Mouse (Mus musculus) regulatory T cell (primary cell): Measurements from ENCODE around the gene Ccdc162.
"Not testable (repeated sequence)": the region's sequence is repeated elsewhere in the genome, so short reads cannot be mapped to it uniquely, and the experiment has no call there.

Experiments used
- in situ Hi-C: fragments of 300-600 bp; cut with MboI, MseI; formaldehyde crosslinking; loops from one replicate; pipeline ENCODE4 v1.15.1; 2025; ENCODE audit warnings: high pct_unique_total_duplicates

Gene Ccdc162

DNA sequence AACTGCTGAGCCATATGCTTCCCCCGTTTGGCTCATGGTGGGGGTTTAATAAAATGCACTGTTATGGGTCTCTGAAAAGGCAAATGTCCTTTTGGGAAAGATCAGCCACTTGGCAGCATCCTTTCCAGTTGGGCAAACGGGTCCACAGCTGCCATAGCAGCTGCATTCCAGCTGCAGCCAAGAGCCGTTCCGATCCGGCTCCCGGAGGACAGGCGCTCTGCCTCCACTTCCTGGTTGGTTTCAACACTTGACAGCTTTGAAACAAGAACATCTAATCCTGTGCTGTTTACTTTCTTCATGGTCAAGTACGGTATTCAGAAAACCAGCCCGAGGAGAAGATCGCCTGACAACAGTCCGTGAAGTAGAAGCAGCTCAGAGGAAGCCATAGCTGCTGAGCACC is 19.4 kb downstream of the Ccdc162 start:
- in situ Hi-C loops, result no loop called here

DNA sequence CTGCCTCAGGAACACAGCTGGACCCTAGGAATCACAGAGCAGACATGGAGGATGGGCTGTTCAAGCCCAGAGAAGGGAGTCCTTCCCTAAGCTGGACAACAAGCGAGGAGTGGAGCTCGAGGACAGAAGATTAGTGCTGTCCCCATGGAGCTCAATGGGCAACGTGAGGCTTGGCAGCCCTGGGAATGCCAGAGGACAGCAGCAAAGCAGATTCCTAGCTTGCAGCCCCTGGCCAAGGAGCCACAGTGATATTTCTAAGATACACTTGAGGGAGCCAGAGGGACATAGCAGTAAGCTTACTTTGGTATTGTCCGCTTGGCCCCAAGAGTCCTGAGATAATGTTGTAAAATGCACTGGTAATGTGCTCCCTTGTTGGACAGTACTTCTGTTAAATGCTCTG is 25.5 kb downstream of the Ccdc162 start:
- in situ Hi-C loops, result loop anchor here (5.0 kb wide), 1 partner anchor 184 kb away; no protein-coding TSS in a partner anchor

DNA sequence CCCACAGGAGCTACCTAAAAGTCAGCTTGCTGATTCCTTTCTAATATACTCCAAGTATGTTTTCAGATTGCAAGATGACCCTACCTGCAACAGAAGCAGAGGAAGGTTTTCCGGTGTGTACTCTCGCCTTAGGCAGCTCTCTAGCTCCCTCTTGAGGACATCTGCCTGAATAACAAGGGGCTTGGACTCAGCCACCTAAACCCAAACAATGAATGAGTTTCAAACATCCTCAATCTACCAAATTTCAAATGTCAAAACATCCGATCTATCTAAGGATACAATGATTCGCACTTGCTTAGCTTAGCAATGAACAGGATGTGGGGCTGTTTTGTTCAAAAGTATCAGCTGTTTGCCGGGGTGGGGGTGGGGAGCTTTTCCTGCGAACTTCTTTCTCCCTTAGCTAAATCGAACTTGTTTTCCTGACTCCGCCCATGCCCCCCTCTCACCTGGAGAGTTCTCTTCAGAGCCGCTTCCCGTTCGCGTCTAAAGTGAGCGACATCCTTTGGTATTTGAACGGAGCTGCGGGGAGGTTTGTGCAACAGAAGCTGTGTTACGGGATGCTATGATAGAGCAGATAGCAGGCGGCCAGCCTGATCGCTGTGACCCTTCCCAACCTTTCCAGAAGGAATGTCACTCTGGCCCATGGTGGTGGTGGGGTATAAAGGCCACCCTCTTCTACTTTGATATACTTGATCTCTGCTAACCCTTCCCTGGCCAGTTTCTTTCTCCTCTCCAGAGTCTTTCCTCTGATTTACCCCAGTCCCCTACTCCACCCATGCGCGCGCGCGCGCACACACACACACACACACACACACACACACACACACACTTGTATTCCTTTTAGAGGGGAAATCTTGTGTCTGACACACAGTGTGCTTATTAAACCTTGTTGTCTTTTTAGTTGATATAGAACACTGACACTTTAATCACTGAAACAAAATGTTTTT is 26.2 kb downstream of the Ccdc162 start:
- in situ Hi-C loops, result loop anchor here (5.0 kb wide), 1 partner anchor 183 kb away; no protein-coding TSS in a partner anchor

DNA sequence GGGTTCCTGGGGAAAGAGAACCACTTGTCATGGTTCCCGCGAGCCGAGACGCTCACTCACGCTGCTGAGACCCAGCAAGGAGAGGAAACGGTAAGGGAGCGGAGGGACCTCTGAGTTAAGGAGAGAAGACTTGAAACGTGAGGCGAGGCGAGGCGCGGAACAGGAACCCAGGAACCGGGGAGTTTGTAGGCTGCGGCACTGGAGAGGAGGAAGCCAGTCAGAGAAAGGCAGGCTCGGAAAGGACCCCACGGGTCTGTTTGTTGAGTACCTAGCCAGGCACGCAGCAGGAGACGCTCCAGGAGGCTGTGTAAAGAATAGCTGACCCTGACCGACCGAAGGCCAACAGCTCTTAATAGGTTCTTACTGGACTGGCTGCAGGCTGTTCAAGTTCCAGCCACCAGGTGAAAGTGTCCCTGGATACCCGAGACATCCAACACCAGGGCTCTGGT is 31.9 kb downstream of the Ccdc162 start:
- in situ Hi-C loops, result loop anchor here (5.0 kb wide), 1 partner anchor 382 kb away; the partner anchor contains the start of genes Ak9 and Fig4

DNA sequence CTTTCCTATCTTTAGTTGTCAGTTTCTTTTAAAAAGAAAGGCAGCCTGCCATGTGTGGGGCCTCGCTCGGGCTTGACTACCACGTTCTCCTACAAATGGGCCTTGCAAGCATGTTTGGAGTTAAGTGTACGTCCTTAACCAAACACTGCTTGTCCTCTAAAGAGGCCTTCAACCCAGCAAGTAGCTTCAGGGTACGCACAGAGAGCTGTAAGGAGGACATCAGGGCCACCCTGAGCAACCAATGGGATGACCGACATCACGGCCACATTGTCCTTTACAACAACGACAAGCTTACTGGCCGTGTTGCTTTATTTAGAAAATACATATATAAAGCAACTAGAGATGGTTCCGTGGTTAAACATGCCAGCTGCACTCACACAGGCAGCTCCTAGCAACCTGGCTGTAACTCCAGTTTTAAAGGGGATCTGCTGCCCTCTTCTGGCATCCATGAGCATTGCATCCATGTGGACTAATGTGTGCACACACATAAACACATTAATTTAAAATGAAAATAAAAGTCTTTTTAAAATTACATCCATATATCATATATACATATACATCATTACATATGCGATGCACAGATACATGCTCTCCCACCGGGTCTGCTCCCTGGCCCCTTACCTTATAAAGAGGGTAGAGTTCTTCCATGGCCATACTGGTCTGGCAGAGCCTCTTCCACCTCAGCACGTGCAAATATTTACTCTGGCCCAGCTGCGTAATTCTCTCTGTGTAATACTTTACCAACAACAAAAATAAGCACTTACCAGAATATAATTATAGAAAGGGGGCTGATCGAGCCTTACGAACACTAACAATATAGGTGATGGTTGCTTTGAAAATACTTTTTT is 33.7 kb downstream of the Ccdc162 start:
- in situ Hi-C loops, result loop anchor here (5.0 kb wide), 1 partner anchor 380 kb away; the partner anchor contains the start of genes Ak9 and Fig4

DNA sequence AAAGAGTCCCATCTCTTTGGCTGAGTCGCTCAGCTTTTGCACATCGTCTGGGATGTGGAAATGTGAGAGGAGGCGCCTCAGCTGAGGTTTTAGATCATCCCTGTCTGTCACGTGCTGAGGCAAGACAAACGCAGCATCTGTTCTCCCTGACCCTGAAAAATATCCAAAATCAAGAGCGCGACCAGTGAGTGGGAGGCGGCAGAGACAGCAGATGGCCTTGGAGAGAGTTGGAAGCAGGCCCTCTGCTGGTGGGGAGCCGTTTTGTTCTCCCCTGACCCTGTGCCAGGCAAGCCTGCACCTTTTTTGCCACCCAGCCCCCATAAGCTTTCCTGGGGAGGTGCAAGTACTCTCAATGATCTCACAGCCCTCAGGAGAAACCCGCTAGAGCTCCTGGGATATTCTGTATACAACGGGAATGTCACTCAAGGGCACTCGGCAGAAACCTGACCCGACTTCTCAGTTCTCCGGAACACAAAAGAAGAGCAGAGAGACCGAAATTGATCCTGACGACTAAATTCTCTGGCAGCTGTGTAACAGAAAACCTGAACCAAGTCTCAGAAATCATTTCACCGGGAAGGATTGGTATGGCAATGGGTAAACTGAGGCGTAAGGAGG is 37.6 kb downstream of the Ccdc162 start:
- in situ Hi-C loops, result loop anchor here (10.0 kb wide), 1 partner anchor 164 kb away; the partner anchor contains the start of gene Cd164

DNA sequence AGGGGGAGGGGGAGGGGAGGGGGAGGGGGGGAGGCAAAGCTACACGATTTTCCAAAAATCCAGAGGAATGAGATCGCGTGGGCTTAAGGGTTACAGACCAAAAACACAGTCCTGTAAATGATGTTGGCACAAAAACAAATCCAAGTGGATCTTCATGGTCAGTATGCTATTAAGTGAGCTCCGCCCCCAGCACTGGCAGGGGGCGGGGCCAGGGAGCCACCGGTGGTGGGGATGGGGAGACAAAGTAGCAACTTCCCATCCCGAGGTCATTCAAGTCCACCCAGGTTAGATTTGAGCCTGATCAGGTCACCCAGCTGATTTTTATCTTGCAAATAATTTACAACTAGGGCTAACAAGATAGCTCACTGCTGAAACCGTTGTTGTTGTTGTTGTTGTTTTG is 39.0 kb downstream of the Ccdc162 start:
- in situ Hi-C loops, result loop anchor here (10.0 kb wide), 1 partner anchor 163 kb away; the partner anchor contains the start of gene Cd164

DNA sequence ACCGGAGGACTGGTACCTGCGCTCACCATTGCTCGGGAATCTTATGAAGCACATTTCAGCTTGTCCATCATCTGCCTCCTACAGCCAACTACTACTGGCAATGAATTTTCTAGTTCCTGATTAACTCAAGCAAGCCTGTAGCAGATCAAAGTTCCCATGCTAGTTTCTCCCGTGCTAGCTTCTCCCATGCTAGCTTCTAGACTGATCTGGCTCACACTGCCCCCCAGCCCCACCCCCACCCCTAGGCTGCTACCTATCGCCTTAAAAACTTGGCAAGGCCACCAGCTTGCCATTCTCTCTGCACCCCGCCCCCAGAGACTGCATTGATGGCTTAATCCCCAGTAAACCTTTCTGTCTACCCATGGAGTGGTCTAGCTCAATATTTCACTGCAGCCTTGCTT is 39.8 kb downstream of the Ccdc162 start:
- in situ Hi-C loops, result loop anchor here (10.0 kb wide), 1 partner anchor 162 kb away; the partner anchor contains the start of gene Cd164

DNA sequence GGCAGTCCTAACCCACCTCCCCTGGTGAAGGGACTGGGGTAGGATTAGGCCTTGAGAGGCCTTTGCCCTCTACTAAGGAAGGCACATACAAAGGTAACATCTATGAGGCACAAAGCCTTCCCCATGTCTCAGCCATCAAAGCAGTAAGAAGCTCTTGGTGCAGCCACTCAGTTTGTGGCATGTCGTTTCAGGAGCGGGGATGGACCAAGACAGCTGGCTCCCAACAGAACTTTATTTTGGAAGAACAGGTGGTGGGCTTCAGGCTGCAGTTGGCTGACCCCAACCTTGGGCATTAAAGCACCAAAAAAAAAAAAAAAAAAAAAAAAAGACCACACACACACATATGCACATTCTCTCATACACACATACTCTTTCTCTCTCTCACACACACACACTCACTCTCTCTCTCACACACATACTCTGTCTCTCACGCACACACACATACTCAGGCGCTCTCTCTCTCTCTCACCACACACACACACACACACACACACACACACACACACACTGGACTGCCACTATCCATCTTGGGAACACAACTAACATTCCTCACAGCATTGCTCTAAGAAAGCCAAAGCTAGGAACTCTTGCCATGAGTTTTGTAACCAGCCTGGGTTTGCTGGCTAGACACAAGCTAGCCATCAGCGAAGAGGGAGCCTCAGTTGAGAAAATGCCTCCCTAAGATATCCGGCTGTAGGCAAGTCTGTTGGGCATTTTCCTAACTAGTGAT is 40.4 kb downstream of the Ccdc162 start:
- in situ Hi-C loops, result loop anchor here (10.0 kb wide), 1 partner anchor 161 kb away; the partner anchor contains the start of gene Cd164

DNA sequence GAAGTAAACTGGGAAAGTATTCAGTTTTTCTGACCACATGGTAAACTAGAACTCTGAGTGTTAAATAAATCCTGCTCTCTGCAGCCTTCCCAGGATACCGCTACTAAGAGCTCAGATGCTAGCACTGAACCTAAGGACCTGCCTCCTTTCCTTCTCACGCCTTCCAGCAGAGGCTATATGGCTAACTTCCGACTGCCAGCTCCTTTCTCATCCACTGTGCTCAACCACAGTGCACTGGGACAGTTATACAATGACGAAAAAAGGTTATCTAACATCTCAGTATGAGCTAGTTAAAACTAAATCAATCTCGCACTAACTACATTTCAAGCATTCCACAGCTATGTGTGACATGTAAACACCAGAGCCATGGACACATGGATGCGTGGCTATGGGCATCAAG is 41.2 kb downstream of the Ccdc162 start:
- in situ Hi-C loops, result loop anchor here (10.0 kb wide), 1 partner anchor 160 kb away; the partner anchor contains the start of gene Cd164

DNA sequence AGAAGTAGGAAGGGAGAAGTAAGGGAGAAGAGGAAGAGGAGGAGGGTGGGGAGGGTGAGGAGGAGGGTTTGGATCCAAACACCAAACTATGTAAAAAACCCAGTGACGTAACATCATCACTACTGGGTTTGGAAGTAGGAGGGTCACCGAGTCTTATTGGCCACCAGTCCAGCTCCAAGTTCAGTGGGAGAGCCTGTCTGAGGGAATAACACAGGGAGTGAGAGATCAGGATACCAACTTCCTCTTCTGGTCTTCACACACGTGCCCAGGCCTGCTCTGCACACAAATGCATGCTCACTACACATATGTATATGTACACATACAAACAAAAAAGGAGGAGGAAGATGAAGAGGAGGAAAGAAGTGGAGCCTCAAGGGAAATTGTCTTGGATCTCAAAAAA is 42.1 kb downstream of the Ccdc162 start:
- in situ Hi-C loops, result loop anchor here (10.0 kb wide), 1 partner anchor 160 kb away; the partner anchor contains the start of gene Cd164

DNA sequence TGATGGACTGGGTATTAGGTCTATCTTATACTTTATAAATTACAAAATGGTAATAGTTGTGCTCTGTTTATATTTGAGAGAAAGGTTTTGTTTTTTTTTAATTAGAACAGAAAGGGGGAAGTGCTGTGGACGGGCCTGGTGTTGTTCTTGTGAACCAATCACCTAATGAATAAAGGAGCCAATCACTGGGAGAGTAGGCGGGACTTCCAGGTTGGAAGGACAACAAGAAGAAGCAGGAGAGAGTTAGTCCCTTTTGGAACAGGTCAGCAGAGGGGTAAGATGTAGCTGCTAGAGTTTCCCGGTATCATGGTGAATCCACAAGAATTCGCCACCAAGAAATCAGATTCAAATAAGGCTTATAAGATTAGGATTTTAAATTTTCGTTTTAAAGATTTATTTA is 46.2 kb downstream of the Ccdc162 start:
- in situ Hi-C loops, result loop anchor here (10.0 kb wide), 1 partner anchor 155 kb away; the partner anchor contains the start of gene Cd164

DNA sequence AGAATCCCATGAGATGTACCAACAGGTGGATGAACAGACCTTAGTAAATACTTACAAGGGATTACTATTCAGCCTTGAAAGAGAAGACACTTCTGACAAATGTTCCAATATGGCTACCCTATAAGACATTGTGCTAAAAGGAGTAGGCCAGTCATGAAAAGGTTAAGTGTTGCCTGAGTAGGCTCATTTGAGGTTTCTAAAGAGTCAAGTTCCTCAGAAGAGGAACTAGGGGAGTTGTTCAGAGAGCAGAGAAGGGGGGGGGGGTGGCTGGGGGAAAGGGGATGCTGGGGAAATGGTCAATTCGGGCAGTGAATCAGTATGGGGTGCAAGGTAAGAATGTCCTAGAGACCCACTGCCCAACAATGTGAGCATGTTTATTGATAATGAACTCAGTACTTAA is 50.9 kb downstream of the Ccdc162 start:
- in situ Hi-C loops, result no loop called here

DNA sequence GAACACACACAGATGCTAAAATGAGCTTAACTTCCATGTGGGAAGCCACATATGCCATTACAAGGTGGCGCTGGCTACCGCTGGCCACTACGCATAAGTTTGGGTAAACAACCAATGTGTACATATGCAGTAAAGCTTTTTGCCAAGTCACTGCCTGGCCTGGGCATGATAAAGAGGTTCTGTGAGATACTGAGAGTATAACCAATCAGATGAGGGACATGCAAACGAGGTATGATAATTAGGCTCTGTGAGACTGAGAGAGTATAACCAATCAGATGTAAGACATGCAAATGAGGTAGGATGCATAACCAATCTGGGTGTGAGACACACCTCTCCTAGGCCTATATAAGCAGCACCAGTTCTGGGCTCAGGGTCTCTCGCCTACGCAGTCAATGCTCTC is 56.8 kb downstream of the Ccdc162 start:
- in situ Hi-C loops, result not testable (repeated sequence)

DNA sequence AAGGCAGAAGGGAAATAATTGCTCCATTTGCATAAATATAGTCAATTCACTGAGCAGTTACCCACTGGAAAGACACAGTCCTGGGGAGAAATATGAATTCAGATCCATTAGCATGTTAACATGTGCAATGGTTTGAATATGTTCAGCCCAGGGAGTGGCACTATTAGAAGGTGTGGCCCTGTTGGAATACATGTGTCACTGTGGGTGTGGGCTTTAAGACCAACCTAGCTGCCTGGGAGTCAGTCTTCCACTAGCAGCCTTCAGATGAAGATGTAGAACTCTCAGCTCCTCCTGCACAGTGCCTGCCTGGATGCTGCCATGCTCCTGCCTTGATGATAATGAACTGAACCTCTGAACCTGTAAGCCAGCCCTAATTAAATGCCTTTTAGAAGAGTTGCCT is 60.8 kb downstream of the Ccdc162 start:
- in situ Hi-C loops, result not testable (repeated sequence)

DNA sequence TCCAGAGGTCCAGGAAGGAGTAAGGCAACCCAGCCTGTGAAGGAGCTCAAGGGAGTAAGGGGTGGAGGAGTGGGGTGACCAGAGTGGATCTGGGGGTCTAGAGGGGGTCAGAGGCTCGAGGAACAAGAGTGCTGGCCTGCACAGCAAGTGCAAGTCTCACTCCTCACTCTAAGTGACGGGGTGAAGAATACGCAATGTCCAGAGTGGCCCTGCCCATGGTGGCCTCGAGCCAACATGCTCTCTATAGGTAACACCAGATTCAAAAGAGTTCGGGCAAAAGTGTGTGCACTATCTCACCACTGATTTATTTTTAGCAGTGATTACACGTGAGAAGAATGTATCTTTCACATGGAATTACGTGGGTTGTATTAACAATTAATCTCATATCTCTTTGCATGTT is 63.4 kb downstream of the Ccdc162 start:
- in situ Hi-C loops, result no loop called here

DNA sequence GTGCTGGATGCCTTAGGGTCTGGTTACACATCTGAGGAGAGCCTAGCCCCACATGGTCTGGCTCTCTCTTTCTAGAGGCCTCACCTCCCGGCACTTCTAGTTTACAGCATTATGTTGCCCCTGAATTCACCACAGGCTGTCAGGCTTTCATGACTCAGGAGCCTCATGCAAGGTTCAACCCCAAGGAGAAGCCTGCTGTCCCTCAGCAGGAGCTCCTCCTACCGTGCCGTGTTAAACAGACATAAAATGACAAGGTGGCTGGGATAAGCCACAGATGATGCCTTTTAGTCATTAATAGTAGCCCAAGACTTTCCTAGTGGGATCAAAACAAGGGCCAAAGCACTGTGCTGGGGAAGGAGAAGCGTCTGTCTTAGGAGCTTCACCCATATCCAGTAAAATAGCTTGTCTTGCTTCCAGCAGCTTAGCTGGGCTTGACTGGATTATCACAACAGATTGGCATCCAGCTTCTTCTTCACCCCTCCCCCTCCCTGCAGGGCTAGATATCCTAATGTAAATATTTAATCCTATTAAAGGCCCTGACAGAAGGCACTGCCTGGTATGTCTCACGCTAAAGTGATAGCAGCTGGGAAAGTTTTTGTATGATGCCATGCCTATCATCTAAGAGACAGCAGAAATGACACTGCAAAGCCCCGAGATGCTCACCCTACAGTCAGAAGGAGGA is 64.2 kb downstream of the Ccdc162 start:
- in situ Hi-C loops, result no loop called here

DNA sequence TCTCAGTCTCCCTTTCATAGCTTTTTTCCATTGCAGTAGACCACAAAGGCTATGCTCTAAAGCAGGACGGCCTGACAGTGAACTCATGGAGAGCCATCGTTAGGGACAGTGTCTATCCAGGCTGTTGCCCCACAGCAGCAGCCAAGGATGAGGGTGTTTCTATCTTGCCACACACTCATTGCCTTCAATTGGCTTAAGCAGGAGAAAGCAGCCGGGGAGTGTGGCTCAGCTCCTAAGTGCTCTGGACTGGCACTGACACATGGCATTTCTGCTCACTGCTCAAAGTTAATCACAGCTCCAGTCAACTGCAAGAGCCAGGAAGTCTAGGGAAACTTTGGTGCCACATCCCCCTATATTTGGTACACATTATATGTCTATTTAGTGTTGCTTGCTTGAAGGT is 64.9 kb downstream of the Ccdc162 start:
- in situ Hi-C loops, result no loop called here

DNA sequence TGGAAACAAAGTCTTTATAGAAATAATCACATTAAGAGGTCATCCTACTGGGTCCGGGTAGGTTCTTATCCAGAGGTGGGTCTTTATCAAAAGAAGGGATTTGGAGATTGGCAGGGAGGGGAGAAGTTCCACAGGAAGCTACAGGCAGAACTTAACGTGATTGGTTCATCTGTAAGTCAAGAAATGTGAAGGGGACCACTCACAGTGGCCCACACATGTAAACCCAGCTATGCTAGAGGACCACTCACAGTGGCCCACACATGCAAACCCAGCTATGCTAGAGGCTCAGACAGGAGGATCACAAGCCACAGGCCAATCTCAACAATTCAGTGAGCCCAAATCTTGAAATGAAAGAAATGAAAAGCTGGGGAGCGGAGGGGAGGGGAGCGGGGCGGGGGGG is 67.2 kb downstream of the Ccdc162 start:
- in situ Hi-C loops, result no loop called here

DNA sequence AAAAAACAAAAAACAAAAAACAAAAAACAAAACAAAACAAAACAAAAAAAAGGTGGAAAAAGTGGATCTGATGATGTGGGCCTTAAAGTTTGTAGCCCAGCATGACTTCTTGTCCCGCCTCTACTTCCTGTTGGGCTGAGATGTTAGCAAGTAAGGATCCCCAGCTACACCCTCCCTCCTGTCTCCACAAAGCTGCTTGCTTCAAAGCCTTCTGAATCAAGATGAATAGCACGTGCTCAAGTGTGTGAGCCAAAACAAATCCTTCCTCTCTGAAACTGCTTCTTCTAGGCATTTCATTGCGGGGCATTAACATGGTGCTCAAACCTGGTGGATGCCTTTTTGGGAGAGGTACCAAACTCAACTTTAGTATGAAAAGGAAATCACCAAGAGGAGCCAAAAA is 77.7 kb downstream of the Ccdc162 start:
- in situ Hi-C loops, result no loop called here
